Mouse (Mus musculus) heart, postnatal 0 days (tissue): ENCODE data around the gene Sec22c.

Experiments used
- CTCF ChIP-seq: IDR thresholded peaks from 2 replicates; pipeline ENCODE4 v1.5.1; 2016; ENCODE audit warnings: antibody characterized with exemption, control low read depth, low read depth
- EP300 ChIP-seq: IDR thresholded peaks from 2 replicates; pipeline ENCODE4 v1.6.1; 2016; ENCODE audit warnings: antibody characterized with exemption, low read depth

GRCm38 (mm10) chr9:121744051-121744450, 38.8 kb upstream of the Sec22c start:
- TF ChIP-seq EP300: no peak
- no peak for TF ChIP-seq CTCF
